Mouse (Mus musculus) right cerebral cortex, postnatal 25 days (tissue): Measurements from ENCODE around the gene Abcb6.

Experiments
- DNase-seq: peaks from one replicate; pipeline ENCODE4 v3.0.0; 2022

Abcb6 gene

GRCm38 (mm10) chr1:75192452-75192851 is 12.3 kb upstream of the Abcb6 start:
- DNase-seq = no peak

- peak; percentile 95 for DNase-seq
Measured at GRCm38 (mm10) chr1:75191622-75192402, 11.6 kb upstream of the Abcb6 start, which contains the start of the genes Ankzf1 and Atg9a. TSS of gene Ankzf1 (plus strand) at chr1:75192151. TSS of gene Atg9a (minus strand) at chr1:75192196.

GRCm38 (mm10) chr1:75191258-75191621 is 11.0 kb upstream of the Abcb6 start:
- DNase-seq = no peak

- DNase-seq = no peak
Measured at GRCm38 (mm10) chr1:75190577-75190976, 10.4 kb upstream of the Abcb6 start.

GRCm38 (mm10) chr1:75187914-75188483 is 7.8 kb upstream of the Abcb6 start:
- DNase-seq = no peak

- DNase-seq = no peak
Measured at GRCm38 (mm10) chr1:75187126-75187525, 6.9 kb upstream of the Abcb6 start.

- DNase-seq = no peak
Measured at GRCm38 (mm10) chr1:75185495-75185894, 5.3 kb upstream of the Abcb6 start.

- DNase-seq = no peak
Measured at GRCm38 (mm10) chr1:75182160-75182559, 2.0 kb upstream of the Abcb6 start.

GRCm38 (mm10) chr1:75181377-75181870 is 1.2 kb upstream of the Abcb6 start:
- no peak for DNase-seq

- no peak for DNase-seq
Measured at GRCm38 (mm10) chr1:75180741-75181140, 549 bp upstream of the Abcb6 start.

- DNase-seq = peak; percentile 37
Measured at GRCm38 (mm10) chr1:75179334-75180104, 673 bp downstream of the Abcb6 start.

GRCm38 (mm10) chr1:75168472-75169464 is 11.4 kb downstream of the Abcb6 start, which contains the start of gene Zfand2b:
TSS of gene Zfand2b (plus strand) at chr1:75168646.
- DNase-seq = peak; percentile 94

GRCm38 (mm10) chr1:75168093-75168471 is 12.1 kb downstream of the Abcb6 start:
- DNase-seq = no peak

- no peak for DNase-seq
Measured at GRCm38 (mm10) chr1:75160256-75160617, 20.0 kb downstream of the Abcb6 start.

GRCm38 (mm10) chr1:75159540-75160255 is 20.5 kb downstream of the Abcb6 start:
- no peak for DNase-seq

GRCm38 (mm10) chr1:75158990-75159389 is 21.2 kb downstream of the Abcb6 start:
- DNase-seq = no peak

- no peak for DNase-seq
Measured at GRCm38 (mm10) chr1:75155837-75156236, 24.4 kb downstream of the Abcb6 start.

GRCm38 (mm10) chr1:75148727-75149126 is 31.5 kb downstream of the Abcb6 start:
- no peak for DNase-seq

GRCm38 (mm10) chr1:75147411-75148135 is 32.6 kb downstream of the Abcb6 start:
- no peak for DNase-seq

- DNase-seq = no peak
Measured at GRCm38 (mm10) chr1:75145589-75145988, 34.6 kb downstream of the Abcb6 start.
